Mouse (Mus musculus): ENCODE data around the gene Rab3ip. TPM values are rescaled to one million over a fixed set of nuclear protein-coding genes. Genes with fewer than 3 reads are reported as not detected.

Gene Rab3ip
- 10 to 100 TPM; 20.3 to 22.9 TPM for total RNA-seq (2021)
- long read RNA-seq, experiment 1, transcript Rab3ip-203 (11 exons, 1,844 nt), result major isoform, 22 of 42 reads
- long read RNA-seq, experiment 1, partial matches to known transcripts, result 6 of 42 reads
- long read RNA-seq, experiment 1, other reads (novel, unspliced or antisense), result 11 of 42 reads
- long read RNA-seq, experiment 2, transcript Rab3ip-203 (11 exons, 1,844 nt), result major isoform, 17 of 25 reads
- long read RNA-seq, experiment 2, partial matches to known transcripts, result 3 of 25 reads
- long read RNA-seq, experiment 2, other reads (novel, unspliced or antisense), result 3 of 25 reads

DNA sequence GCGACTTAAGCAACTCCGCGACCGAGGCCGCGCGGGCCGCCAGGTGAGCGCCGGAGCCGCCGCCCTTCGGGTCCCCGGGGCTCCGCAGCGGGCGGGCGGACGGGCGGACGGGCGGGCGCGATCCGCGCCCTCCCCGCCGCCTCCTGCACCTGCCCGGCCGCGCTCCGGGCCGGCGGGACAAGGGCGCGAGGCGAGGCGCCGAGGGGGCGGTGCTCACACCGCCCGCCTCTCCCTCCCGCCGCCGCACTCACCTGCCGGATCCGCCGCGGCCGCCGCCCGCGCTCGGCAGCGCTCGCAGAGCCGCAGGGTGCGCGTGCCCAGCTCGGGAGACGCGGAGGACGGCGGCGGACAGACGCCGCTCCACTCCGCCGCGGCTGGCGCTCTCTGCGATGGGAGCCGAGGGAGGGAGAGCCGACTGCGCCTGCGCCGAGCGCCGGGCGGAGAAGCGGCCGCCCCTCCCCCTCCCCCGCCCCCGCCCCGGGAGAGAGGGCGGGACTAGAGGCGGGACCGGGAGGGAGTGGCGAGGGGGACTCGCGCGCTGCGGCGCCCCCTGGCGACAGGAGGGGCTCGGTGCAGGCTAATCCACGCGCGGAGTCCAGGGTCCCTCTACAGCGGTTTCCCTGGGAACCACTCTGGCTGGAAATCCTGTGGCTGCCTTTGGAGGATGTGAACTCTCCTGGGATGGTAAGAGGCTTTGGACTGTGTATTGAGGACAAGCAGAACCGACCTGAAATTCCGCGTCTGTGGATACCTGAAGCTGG is at the start of gene Rab3ip:
TSS of gene Rab3ip (minus strand) at position 761 of the 761 bp plus-strand sequence.
- DNase-seq, result peak; percentile 89

- peak; percentile 27 for DNase-seq
These were observed 48.3 kb upstream of the Rab3ip start for GRCm38 (mm10) chr10:116998716-116999455.

DNA sequence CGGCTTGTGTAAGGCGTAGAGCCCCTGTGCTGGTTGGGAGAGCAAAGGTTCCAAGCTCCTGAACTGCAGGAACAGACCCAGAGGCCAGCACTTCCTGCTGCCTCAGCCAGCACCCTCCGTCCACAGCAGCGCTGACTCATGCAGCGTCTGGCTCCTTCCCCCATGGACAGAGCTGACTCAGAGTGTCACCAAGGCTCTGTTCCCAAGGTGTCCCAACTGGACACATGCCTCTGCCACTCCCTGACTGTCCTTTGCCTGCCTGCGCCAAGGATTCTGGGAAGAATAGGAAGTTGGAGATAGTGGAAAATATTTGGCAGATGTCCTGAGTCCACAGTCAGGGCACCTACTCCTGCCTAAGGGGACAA is 45.6 kb upstream of the Rab3ip start:
- peak; percentile 84 for DNase-seq

GRCm38 (mm10) chr10:116995584-116996235 is 45.1 kb upstream of the Rab3ip start:
- no peak for DNase-seq

DNA sequence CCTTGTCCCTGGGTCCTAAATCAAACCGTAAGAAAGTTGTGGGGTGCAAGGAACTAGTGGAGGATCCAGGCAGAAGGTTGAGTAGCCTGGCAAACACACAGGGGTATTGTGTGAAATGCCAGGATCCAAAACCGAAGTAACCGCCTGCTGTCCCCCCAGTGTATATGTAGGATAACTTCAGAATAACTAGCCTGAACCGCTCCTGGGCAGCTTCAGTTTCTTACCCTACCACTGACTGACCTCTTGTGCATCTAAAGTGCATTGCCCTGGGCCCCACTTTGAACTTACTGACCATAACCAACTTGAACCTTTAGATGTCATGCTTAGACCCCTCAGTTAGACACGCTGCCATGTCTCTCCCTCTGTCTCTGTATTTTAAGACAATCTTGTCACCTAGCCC is 44.6 kb upstream of the Rab3ip start:
- no peak for DNase-seq

DNA sequence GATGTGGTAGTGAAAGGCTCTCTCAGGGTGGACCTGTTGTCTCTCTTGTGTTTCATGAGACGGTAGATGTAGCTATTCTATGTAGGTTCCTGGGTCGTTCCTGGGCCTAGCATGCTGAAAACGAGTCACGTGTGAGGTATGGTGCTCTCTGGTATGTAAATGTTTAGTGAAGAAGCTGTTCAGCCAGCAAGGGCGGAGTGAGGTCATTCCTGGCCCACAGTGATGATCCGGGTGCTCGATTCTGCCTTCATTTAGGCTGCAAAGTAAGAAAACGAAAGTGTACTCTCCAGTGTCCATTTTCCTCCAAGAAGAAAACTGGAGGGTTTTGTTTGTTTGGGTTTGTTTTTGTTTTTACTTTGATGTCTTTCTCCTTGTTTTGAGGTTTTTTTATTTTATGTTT is 43.4 kb upstream of the Rab3ip start:
- no peak for DNase-seq

DNA sequence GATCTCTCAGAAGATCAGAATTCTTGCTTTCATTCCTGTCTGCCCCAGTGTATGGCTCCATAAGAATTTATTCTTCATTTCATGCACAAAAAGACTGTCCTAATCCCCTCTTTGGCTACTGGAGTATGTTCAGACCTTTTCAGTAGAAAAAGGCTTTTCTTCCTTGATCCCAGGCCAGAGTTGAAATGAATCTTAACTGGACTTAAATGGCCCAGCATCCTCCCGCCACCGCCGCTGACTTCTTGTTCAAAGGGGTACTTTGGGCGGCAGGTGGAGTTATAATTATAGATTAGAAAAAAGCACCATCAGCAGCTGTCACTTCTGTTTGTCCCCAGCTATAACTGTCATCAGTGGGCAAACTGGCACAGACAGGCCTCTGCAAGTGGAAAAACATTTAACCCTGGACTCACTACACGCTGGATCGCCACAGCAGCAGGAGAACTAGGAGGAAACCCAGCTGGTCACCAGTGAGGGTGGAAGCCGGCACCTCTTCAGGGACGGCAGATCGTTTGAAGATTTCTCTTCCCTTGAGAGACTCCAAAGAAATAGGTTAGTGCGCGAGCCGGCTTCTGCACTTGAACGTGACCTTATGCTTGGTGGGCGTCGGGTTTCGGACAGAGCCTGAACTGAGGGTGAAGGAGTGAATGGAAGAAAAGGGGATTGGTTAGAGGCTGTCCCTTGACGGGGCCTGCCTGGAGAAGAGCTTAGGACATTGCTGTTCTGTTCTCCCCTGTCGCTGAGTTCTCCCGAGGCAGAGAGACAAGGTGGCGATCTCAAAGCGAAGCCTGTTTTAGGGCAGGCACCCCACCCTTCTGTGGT is 35.9 kb upstream of the Rab3ip start, which contains the start of gene Best3:
TSS of gene Best3 (plus strand) at position 51 of the 819 bp plus-strand sequence.
- DNase-seq, result no peak

DNA sequence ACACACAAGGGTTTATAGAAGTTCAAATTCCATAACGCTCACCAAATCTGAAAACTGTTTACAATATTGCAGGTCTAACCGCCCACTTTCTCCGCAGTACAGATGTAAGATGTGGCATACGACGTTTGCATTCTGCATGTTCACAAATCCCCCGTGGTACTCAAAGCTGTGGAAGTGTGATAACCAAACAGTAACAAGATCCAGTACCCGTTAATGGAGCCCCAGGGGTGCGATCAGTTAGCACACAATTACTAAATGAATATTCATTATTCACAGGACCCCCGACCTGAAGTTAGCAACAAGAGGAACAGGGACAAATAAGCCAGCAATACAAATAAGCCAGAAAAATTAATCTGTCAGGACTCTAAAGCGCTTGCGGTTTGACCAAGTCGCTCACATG is 34.3 kb upstream of the Rab3ip start:
- no peak for DNase-seq

DNA sequence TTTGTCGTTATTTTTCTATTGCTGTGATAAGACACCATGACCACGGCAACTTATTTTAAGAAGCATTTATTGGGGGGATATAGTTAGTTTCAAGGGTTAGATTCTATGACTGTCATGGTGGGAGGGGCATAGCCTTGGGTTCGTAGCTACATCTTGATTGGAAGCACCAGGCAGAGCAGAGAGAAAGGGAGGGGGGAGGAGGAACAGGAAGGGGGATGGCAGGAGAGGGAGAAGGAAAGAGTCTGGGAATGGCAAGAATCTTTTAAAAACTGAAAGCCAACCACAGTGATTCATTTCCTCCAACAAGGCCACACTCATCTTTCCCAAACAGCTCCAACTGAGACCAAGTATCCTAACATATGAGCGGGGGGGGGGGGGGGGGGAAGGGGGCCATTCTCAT is 32.0 kb upstream of the Rab3ip start:
- DNase-seq, result no peak

DNA sequence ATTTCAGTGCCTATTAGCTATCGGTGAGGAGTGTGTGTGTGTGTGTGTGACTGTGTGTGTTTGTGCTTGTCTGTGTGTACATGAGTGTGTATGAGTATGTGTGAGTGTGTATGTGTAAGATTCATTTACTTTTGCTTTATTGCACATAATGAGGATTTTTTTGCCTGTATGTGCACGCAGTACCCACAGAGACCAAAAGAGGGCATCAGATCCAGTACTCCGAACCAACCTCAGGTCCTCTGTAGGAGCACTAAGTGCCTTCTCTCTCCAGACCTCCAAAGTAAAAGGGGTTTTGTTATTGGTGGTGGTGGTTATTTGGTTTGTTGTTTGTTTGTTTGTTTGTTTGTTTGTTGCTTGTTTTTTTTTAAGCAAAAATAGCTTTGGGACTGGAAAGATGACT is 30.3 kb upstream of the Rab3ip start:
- no peak for DNase-seq

DNA sequence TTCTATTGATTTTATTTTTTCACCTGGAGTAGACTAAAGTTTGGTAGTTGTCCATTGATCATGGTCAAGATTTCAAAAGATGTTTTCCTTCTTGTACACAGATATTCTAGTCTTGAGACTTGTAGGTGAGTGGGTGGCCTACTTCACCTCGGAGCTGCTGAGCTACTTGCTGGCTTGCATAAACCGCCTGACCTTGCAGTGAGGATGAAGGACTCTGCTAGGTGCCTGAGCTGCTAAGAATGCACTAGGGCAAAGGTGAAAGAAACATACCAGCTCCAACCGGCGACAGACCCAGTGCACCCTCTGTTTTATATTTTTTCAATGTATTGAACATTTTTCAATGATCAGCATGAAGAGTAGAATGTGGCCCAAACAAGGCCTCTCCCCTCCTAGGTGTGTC is 29.7 kb upstream of the Rab3ip start:
- DNase-seq, result no peak

DNA sequence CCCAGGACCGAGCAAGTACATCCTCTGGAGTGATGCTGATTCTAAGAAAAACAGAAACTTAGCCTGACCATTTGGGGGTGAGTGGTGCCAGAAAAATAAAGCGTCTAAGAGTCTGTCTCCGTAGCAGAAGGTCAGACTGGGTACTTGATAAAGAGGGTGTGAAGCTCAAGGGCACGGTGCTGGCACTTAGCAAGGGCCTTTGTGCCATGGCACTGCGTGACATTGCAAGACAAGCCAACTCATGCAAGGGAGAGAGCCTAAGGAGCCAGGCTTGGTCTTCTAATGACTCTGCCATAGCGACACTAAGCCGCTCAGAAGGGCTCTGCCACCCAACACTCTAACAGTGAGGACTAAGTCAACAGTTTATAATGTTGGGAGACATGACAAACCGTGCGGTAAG is 28.3 kb upstream of the Rab3ip start:
- no peak for DNase-seq

DNA sequence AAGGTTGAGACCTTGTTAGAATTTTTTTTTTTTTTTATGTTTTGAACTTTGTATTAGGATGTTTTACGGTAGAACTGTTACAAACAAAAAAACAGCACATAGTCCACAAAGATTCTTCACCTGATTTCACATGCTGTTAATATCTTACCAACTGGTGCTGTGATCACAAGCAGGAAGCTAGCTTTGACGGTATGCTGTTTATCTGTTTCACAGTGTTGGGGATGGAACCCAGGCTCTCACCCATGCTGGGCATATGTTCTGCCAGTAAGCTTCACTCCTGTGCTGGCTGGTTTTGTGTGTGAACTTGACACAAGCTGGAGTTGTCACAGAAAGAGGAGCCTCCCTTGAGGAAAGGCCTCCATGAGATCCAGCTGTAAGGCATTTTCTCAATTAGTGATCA is 27.3 kb upstream of the Rab3ip start:
- DNase-seq, result no peak

DNA sequence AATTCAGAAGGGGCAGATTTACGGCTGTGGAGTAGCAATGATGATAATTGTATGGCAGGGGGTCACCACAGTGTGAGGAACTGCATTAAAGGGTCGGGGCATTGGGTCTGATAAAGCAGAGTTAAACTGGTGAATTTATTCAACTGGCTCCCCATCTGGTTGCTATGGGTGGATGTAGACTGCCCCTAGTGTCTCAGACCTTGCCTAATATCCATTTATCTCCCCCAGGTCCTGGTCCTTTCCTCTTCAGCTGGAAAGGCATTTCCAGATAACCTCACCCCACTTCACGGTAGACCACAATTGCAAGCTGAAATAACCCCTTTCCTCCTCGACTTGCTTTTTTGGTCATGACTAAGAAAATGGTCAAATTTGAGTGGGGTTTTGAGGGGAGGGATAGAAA is 26.9 kb upstream of the Rab3ip start:
- DNase-seq, result no peak

DNA sequence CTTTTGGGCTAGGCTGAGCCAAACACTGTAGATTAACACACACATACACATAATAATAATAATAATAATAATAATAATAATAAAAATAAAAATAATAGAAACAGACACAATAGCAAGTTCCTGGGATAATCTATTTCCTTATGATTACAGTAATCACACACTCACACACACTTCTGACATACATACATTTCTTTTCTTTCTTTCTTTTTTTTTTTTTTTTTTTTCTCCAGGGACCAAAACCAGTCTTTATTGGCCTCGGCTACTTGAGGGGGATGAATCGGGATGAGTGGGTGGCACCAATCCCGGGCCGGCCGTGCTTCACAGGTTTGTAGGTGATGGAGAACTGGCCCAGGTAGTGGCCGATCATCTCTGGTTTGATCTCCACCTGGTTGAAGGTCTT is 21.9 kb upstream of the Rab3ip start, which contains the start of gene Gm10271:
TSS of gene Gm10271 (minus strand) at position 101 of the 400 bp plus-strand sequence.
- DNase-seq, result no peak

DNA sequence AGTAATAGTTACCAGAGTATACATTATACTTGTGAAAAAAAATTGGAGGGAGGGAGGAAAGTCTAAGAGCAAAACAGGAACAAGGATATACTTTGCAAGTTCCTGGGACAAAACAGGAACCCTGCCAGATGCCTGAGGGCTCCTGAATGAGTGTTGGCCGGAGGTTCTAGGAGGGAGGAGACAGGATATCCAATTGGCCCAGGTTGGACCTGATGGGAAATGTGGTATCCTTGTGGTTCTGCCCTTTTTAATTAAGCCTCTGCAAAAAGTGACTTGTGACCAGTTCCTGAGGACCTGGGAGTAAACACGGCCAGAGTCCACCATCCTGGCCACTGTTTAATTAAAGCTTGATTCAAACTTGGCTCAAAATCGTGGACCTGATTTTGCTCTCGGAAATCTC is 18.2 kb upstream of the Rab3ip start:
- DNase-seq, result no peak

DNA sequence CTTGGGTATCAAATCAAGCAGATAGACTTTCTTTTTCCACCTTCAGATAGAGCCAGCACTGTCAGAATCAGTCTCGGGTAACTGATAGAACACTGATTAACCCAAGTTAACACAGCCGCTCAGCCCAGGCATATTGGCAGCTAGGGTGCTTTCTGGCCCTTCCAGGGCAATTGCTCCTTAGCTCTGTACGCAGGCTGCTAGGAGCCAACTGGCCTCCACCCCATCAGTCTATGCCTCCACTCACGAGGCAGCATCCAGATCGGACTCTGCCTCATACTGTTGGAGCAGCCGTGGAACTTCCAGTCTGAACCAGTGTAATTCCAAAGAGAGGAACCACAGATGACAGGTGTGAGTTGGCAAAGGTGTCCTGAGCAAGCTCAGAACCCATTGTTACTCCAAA is 15.5 kb upstream of the Rab3ip start:
- DNase-seq, result no peak

- no peak for DNase-seq
These were observed 14.7 kb upstream of the Rab3ip start for GRCm38 (mm10) chr10:116965297-116965696.

GRCm38 (mm10) chr10:116964571-116964970 is 14.0 kb upstream of the Rab3ip start:
- no peak for DNase-seq

- DNase-seq, result no peak
These were observed 13.5 kb upstream of the Rab3ip start for GRCm38 (mm10) chr10:116964084-116964483.

DNA sequence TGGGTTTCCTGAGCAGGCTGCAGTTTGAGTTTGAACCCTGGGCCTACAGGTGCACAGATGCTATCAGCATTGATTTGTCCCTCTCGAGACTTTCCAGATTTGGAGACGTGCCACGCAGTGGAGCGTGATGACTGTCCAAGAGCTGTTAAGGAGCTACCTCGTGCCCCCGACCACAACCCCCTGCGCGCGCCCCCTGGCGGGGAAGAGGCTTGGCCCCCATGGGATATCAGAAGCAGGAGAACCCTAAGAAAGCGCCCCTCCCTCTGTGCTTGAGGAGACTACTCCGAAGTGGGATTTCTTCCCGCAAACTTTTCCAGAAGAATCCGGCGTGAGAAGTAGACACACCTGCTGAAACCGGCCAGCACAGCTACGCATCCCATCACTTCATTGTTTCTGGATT is 12.2 kb upstream of the Rab3ip start:
- no peak for DNase-seq

DNA sequence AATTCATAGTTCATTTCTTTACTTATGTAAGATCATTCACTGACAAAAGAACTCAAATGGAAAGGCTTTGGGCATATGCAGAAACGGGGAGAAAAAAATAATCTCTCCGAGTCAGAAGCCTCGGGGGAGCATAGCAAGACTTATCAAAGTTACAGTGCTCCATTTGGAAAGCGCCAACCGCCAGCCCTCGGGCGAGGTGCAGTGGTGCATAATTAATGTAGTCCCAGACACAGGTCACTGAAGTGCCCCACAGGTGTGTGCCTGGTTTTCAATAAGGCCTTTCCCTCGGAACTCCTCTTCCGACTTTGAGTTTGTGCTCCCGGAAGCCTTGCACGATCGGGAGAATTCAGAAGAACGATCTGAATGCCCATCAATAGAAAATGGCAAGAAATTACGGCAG is 11.6 kb upstream of the Rab3ip start:
- DNase-seq, result no peak

All from gastrocnemius, postnatal 25 days (tissue).